Mouse (Mus musculus): ENCODE measurements around the gene Ttpal. TPM values are rescaled to one million over a fixed set of nuclear protein-coding genes. Genes with fewer than 3 reads are reported as not detected.

The Ttpal gene
- polyA plus RNA-seq (2014; fragmentation: Nextera tagmentation; extraction: Ambion mirVana): 37.3 and 41.1 TPM in 2 replicates

GRCm38 (mm10) chr2:163602101-163602971, at the start of gene Ttpal:
Gene Ttpal (plus strand): TSS chr2:163602314.
- TF ChIP-seq CTCF (IDR thresholded peaks at IDR 0.05; ENCODE audit: low read depth): peak; percentile 70
- DNase-seq (peak; percentile 94), ATAC-seq (ENCODE audit: insufficient read depth) (peak; percentile 95)
- Histone ChIP-seq H3K9ac (peak within 1 kb of the TSS; percentile 91), H3K4me1 (ENCODE audit: insufficient read depth) (0 out of 2 replicates have a peak, but pooled peaks cover 3% of the 10 kb centered on the region), H3K4me2 (peak within 1 kb of the TSS; percentile 81), H3K27ac (ENCODE audit: low read depth) (peak within 1 kb of the TSS; percentile 85), H3K36me3 (ENCODE audit: insufficient read depth) (0 out of 2 replicates have a peak, but pooled peaks cover 2% of the 10 kb centered on the region), H3K9me3 (ENCODE audit: low read depth, low read length) (no peaks in the 10 kb centered on the region), H3K4me3 (ENCODE audit: low read depth, low read length) (peak within 1 kb of the TSS; percentile 91), H3K27me3 (ENCODE audit: insufficient read depth, low read length) (no peaks in the 10 kb centered on the region)
- WGBS: 1% methylated on average over 57 of the region's 57 CpGs

- no peak for DNase-seq
- no peak overlapping the region for H3K27ac ChIP-seq (ENCODE audit: low read depth)
- H3K9ac ChIP-seq: no peak overlapping the region
- H3K36me3 ChIP-seq (ENCODE audit: insufficient read depth): no peaks in the 10 kb centered on the region
- H3K9me3 ChIP-seq (ENCODE audit: low read depth, low read length): no peaks in the 10 kb centered on the region
- H3K4me3 ChIP-seq (ENCODE audit: low read depth, low read length): no peak overlapping the region
- no peaks in the 10 kb centered on the region for H3K27me3 ChIP-seq (ENCODE audit: insufficient read depth, low read length)
- H3K4me2 ChIP-seq: no peak overlapping the region
- 64% methylated on average over 8 of the region's 8 CpGs for WGBS
- no peak for ATAC-seq (ENCODE audit: insufficient read depth)
- no peaks in the 10 kb centered on the region for H3K4me1 ChIP-seq (ENCODE audit: insufficient read depth)
- no peak for TF ChIP-seq CTCF (IDR thresholded peaks at IDR 0.05; ENCODE audit: low read depth)
These were observed 49.6 kb upstream of the Ttpal start for GRCm38 (mm10) chr2:163552518-163552929.

- no peak for TF ChIP-seq CTCF (IDR thresholded peaks at IDR 0.05; ENCODE audit: low read depth)
- Histone ChIP-seq H3K9me3 (ENCODE audit: low read depth, low read length) (no peaks in the 10 kb centered on the region), H3K27ac (ENCODE audit: low read depth) (no peak overlapping the region), H3K27me3 (ENCODE audit: insufficient read depth, low read length) (no peaks in the 10 kb centered on the region), H3K4me2 (no peak overlapping the region), H3K9ac (no peak overlapping the region), H3K36me3 (ENCODE audit: insufficient read depth) (no peaks in the 10 kb centered on the region), H3K4me3 (ENCODE audit: low read depth, low read length) (no peak overlapping the region), H3K4me1 (ENCODE audit: insufficient read depth) (no peaks in the 10 kb centered on the region)
- ATAC-seq (ENCODE audit: insufficient read depth): no peak
- no peak for DNase-seq
- WGBS: 69% methylated on average over 4 of the region's 4 CpGs
These were observed 47.6 kb upstream of the Ttpal start for GRCm38 (mm10) chr2:163554425-163554982.

- DNase-seq: no peak
- Histone ChIP-seq H3K4me3 (ENCODE audit: low read depth, low read length) (no peak overlapping the region), H3K4me2 (no peak overlapping the region), H3K9ac (no peak overlapping the region), H3K9me3 (ENCODE audit: low read depth, low read length) (no peaks in the 10 kb centered on the region), H3K36me3 (ENCODE audit: insufficient read depth) (no peaks in the 10 kb centered on the region), H3K4me1 (ENCODE audit: insufficient read depth) (no peaks in the 10 kb centered on the region), H3K27ac (ENCODE audit: low read depth) (no peak overlapping the region), H3K27me3 (ENCODE audit: insufficient read depth, low read length) (no peaks in the 10 kb centered on the region)
- no peak for ATAC-seq (ENCODE audit: insufficient read depth)
- WGBS: 59% methylated on average over 6 of the region's 6 CpGs
- TF ChIP-seq CTCF (IDR thresholded peaks at IDR 0.05; ENCODE audit: low read depth): no peak
These were observed 47.1 kb upstream of the Ttpal start for GRCm38 (mm10) chr2:163554996-163555395.

- WGBS: 23% methylated on average over 13 of the region's 13 CpGs
- no peak for TF ChIP-seq CTCF (IDR thresholded peaks at IDR 0.05; ENCODE audit: low read depth)
- no peak overlapping the region for H3K4me3 ChIP-seq (ENCODE audit: low read depth, low read length)
These were observed 46.7 kb upstream of the Ttpal start for GRCm38 (mm10) chr2:163555417-163555816.

GRCm38 (mm10) chr2:163558548-163558947, 43.6 kb upstream of the Ttpal start:
- 56% methylated on average over 1 of the region's 1 CpGs for WGBS
- no peaks in the 10 kb centered on the region for H3K27me3 ChIP-seq (ENCODE audit: insufficient read depth, low read length)
- ATAC-seq (ENCODE audit: insufficient read depth): no peak

More at GRCm38 (mm10) chr2:163555417-163555816, 46.7 kb upstream of the Ttpal start:
- Histone ChIP-seq H3K36me3 (ENCODE audit: insufficient read depth) (no peaks in the 10 kb centered on the region), H3K27me3 (ENCODE audit: insufficient read depth, low read length) (no peaks in the 10 kb centered on the region), H3K4me1 (ENCODE audit: insufficient read depth) (no peaks in the 10 kb centered on the region), H3K9ac (no peak overlapping the region), H3K9me3 (ENCODE audit: low read depth, low read length) (no peaks in the 10 kb centered on the region), H3K4me2 (no peak overlapping the region), H3K27ac (ENCODE audit: low read depth) (no peak overlapping the region)
- no peak for ATAC-seq (ENCODE audit: insufficient read depth)
- DNase-seq: no peak

GRCm38 (mm10) chr2:163559236-163559635, 42.9 kb upstream of the Ttpal start:
- ATAC-seq (ENCODE audit: insufficient read depth) (no peak), DNase-seq (no peak)
- WGBS: 38% methylated on average over 5 of the region's 5 CpGs
- Histone ChIP-seq H3K9me3 (ENCODE audit: low read depth, low read length) (no peaks in the 10 kb centered on the region), H3K36me3 (ENCODE audit: insufficient read depth) (no peaks in the 10 kb centered on the region), H3K27ac (ENCODE audit: low read depth) (no peak overlapping the region), H3K4me2 (no peak overlapping the region), H3K4me1 (ENCODE audit: insufficient read depth) (no peaks in the 10 kb centered on the region), H3K4me3 (ENCODE audit: low read depth, low read length) (no peak overlapping the region), H3K9ac (no peak overlapping the region), H3K27me3 (ENCODE audit: insufficient read depth, low read length) (no peaks in the 10 kb centered on the region)
- no peak for TF ChIP-seq CTCF (IDR thresholded peaks at IDR 0.05; ENCODE audit: low read depth)

More at GRCm38 (mm10) chr2:163558548-163558947, 43.6 kb upstream of the Ttpal start:
- Histone ChIP-seq H3K36me3 (ENCODE audit: insufficient read depth) (no peaks in the 10 kb centered on the region), H3K4me2 (no peak overlapping the region), H3K9me3 (ENCODE audit: low read depth, low read length) (no peaks in the 10 kb centered on the region), H3K9ac (no peak overlapping the region), H3K4me1 (ENCODE audit: insufficient read depth) (no peaks in the 10 kb centered on the region), H3K27ac (ENCODE audit: low read depth) (no peak overlapping the region), H3K4me3 (ENCODE audit: low read depth, low read length) (no peak overlapping the region)
- DNase-seq: no peak
- TF ChIP-seq CTCF (IDR thresholded peaks at IDR 0.05; ENCODE audit: low read depth): no peak

Data from lung, embryonic 14.5 days (tissue).